Mouse (Mus musculus): Measurements from ENCODE around the gene Mup19. TPM values are rescaled to one million over a fixed set of nuclear protein-coding genes. Genes with fewer than 3 reads are reported as not detected.

The Mup19 gene
- not detected for total RNA-seq (2023)

DNA sequence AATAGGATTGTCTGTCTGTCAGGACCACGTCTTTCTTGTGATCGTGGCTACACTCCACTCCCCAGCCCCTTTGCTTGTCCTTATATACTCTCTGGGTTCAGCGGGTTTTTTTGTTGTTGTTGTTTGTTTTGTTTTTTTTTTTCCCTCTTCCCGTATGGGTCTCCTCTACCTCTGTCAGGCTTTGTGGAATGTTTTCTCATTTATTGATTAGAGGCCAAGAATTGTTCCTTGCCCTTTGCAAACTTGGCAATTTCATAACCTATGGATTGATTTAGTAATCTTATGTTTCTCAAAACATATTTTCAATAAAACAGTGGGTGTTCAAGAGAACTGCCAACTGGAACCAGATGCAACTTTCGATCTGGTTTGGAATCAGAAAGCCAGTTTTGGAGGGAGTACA is at the start of gene Mup19:
Gene Mup19, minus strand, starts transcription at position 101 of the 400 bp plus-strand sequence.

Other genes starting within 250 kb of the Mup19 start
- gene Mup17, start 186.4 kb downstream of the Mup19 start, total RNA-seq (2023): not detected
- not detected for gene Mup18, start 108.1 kb downstream of the Mup19 start, total RNA-seq (2023)
- not detected for gene Mup5, start 53.0 kb upstream of the Mup19 start, total RNA-seq (2023)

Measured in CD4-positive naive resting alpha-beta T cell, adult 57 days (primary cell).